Mouse (Mus musculus): ENCODE measurements around the gene Osgin1.

Gene Osgin1

DNA sequence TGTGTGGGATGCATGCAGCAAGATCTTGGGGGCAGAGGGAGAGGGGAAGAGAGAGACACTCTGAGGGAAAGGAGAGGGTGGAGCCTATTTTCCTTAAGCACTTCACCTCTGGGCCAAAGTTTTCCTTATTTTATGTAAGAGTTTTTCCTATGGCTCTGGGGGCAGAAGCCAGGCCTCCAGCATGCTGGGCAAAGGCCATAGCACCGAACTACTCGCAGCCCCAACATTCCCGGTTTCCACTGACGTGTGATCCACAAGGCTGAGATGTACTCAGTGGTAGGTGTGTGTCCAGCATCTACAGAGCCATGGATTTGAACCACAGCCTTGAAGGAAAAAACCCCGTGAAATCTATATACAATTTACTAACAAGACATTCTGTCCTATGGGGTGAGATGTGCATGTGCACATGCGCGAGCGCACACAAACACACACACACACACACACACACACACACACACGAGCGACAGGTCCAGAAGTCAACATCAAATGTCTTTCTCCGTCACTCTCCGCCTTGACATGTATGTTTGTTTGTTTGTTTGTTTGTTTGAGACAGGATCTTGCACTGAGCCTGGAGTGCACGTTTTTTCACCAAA is at the start of gene Osgin1:
Gene Osgin1, plus strand, starts transcription at position 543 of the 593 bp plus-strand sequence.
- no peak for DNase-seq (ENCODE audit: low read depth, low spot score)

DNA sequence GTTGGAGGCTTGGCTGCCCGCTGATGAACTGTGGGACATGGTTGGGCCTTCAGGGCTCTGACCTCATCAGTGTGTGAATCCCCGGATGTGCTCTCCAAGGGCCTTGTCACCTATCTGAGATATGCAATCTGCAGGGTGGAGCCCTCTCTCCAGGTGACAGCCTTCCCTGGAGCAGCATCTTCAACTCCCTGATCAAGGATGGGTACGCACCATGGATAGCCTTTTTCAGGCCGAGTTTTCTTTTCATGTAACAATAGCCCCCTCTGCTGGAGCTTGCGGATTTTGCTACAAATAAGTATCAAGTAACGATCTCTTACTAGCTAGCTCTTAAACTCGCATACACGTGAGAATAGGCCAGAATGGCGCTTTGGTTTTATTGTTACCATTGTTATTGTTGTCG is 49.4 kb upstream of the Osgin1 start:
- no peak for DNase-seq (ENCODE audit: low read depth, low spot score)

DNA sequence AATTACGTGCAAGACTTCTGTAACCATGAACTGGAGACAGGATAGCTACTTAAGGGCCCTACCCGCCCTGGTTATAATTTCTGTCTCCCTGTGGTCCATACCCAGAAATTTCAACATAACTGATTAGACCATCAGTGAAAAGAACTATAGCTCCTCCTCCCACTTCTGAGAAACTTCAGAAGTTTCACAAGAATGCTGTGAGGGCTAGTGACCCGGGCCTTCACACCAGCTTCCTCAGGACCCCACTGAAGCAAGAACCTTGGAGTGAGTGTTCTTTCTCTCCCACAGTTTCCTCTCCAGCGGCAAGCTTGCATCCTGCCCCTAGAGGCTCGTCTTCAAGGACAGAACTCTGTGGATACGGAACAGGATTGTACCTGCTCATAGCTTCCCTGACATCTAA is 48.1 kb upstream of the Osgin1 start:
- DNase-seq (ENCODE audit: low read depth, low spot score) = no peak

DNA sequence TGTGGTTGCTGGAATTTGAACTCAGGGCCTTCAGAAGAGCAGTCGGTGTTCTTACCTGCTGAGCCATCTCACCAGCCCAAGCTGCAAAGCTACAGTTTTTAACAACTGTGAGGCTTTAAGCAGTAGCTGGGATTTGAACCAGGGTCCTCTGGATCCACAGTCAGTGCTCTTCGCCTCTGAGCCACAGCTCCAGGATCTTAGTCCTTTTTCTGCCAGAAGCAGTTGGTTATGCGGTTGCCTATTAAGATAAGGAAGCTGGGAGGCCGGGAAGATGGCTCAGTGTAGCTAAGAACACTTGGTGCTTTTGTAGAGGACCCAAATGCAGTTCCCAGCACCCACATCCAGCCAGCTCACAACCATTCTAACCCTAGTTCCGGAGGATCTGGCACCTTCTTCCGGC is 46.9 kb upstream of the Osgin1 start:
- DNase-seq (ENCODE audit: low read depth, low spot score) = no peak

DNA sequence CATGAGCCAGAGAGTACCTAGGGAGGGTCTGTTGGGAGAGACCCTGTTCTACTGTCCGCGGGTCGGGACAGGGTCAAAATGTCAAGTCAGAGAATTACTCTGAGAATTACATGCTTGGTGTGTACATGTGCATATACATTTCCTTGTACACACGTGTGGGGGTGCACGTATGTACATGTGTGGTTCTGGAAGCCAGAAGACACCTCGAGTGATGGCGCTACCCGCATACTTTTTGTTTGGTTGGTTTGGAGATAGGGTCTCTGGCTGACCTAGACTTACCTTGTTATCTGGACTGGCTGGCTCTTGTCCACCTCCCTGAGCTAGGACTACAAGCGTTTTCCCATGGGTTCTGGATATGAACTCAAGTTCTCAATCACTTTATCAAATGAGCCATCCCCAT is 39.8 kb upstream of the Osgin1 start:
- DNase-seq (ENCODE audit: low read depth, low spot score) = no peak

DNA sequence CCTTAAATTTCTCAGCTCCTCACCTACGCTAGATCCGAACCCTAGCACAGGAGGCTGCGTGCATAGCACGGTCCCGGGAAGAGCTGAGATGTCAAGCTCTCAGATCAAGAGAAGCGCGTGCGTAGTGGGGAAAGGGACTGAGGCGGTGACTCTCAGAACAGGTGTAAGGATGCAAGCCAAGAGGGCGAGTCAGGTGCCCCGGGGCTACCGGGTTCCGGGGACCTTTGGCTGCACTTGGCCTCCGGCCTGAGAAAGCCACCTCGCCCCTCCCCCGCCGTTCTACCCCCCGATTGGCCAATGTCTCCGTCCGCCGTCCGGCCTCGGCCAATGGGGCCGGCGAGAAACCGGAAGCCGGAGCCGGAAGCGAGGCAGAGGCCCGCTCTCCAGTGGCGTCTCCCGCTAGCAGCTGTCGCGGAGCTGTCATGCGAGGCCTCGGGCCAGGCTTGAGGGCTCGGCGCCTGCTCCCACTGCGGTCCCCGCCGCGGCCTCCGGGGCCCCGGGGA is 39.3 kb upstream of the Osgin1 start, which contains the start of gene Mlycd:
Gene Mlycd, plus strand, starts transcription at position 355 of the 503 bp plus-strand sequence.
- peak; percentile 37 for DNase-seq (ENCODE audit: low read depth, low spot score)

DNA sequence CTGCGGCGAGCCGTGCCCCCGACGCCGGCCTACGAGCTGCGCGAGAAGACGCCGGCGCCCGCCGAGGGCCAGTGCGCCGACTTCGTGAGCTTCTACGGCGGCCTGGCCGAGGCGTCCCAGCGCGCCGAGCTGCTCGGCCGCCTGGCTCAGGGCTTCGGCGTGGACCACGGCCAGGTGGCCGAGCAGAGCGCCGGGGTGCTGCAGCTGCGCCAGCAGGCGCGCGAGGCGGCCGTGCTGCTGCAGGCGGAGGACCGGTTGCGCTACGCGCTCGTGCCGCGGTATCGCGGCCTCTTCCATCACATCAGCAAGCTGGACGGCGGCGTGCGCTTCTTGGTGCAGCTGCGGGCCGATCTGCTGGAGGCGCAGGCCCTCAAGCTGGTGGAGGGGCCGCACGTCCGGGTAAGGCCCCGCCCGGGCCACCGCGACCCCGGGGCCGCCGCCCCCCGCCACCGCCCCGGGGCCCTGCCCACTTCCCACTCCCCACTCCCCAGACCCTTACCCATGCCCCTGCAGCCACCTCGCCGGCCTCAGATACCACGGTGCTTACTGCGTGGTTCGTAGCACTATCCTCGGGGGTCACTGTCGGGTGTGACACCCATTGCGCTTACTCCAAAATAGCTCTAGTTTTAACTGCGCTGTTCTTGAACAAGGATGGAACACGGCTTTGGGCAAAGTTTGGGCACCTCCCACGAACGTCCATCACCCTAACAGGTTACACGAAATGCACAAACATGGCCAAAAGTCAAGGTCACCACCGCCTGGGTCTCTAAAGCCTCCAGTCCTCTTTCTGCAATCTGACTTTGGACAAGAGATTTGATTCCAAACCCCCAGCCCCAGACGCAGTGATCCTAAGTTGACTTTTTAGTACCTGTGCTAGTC is 38.6 kb upstream of the Osgin1 start:
- no peak for DNase-seq (ENCODE audit: low read depth, low spot score)

DNA sequence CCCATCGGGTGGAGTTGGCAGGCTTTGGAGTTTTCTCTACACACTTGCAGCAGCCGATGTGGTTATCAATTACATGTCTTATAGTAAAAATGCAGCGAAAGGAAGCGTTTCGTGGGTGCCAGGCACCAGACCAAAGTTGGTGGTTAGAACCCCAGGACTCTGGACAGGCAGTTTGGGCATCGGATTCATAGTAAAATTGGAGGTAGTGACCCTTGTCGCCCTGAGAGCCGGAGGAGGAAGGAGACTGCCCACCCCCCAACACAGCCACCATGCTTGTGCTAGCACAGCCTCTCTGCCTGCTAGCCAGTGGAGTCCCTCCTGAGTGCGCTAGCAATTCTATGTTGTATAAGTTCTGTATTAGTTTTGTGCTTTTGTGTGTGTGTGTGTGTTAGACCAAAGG is 35.4 kb upstream of the Osgin1 start:
- DNase-seq (ENCODE audit: low read depth, low spot score) = no peak

DNA sequence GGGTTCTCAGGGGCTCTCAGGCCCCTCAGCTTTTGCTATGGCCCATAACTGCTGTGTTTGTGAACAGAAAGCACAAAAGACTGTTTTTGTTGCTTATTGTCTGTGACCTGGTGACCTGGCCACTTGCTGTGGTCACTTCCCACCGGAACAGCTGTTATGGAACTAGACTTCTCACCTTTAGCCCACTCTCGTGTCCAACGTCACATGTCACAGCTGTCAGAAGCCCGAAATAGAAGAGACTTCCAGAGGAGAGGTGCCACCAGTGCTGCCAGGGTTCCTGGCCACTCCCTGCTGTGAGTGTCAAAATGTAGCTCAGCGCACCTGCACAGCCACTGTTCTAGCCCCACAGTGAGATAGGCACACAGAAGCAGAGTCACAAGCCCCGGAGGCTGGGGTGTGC is 34.7 kb upstream of the Osgin1 start:
- DNase-seq (ENCODE audit: low read depth, low spot score) = no peak

DNA sequence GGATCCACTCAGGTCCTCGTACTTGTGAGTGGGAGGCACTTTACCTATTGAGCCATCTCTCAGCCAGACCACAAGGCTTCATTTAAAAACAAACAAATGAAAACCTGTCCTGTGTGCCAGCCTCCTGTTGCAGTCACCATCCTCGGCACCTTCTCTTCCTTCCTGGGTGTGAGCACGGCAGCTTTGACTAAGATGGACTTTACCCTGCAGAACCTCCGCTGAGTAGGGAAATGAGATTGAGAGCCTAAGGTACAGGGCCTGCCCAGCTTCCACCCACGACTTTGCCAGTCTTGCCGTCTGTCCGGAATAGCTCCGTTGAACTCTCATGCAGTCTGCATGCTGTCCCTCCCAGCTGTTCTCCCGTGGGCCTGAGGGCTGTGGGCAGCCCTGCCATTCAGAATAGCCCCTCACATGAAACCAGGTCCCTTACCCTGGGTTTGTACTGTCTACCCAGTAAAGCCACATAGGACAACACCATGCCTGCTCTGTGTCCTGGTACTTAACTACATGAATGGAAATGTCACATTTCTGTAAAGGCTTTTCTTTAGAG is 33.7 kb upstream of the Osgin1 start:
- no peak for DNase-seq (ENCODE audit: low read depth, low spot score)

DNA sequence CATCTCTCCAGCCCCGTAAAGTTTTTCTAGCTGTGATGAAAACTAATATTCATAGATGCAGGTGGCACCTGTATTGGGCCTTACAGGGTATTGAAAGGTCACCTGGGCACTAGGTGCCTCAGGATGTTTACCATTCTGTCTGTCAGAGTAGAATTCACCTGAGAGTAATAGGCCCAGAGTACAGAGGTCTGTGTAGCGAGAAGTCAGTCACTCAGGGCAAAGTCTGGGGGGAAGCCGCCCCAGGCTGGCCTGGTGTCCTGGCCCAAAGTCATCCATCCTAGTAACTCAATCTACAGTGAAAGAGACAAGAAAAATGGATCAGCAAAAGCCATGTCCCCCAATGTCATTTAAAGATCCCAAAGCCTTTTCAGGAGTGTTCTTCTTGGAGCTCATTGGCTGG is 33.0 kb upstream of the Osgin1 start:
- no peak for DNase-seq (ENCODE audit: low read depth, low spot score)

DNA sequence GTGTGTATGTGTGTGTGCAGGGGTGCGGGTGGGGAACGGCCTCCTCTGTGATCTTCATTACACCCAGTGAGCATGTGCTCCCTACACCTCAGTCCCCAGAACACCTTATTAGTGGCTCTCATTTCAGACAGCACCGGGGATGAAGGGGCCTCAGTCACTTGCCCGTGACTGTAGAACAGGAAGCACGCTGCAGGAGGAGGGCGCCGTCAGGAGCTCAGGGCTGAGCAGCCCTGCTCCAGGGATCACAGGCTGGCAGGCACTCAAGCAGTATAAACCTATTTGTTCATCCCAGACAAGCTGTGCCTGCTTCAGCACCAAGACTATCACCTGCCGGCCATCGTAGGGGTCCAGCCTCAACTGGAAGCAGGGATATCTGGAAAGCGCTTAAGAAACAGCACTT is 30.0 kb upstream of the Osgin1 start:
- DNase-seq (ENCODE audit: low read depth, low spot score) = no peak

DNA sequence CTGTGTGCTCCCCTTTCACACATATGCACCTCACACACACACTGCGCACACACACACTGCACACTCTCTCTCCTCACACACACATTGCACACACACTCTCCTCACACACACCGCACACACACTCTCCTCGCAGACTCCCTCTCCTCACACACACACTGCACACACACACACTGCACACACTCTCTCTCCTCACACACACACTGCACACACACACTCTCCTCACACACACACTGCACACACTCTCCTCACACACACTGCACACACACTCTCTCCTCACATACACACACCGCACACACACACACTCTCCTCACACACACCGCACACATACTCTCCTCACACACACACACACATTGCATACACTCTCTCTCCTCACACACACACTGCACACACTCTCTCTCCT is 29.3 kb upstream of the Osgin1 start:
- no peak for DNase-seq (ENCODE audit: low read depth, low spot score)

DNA sequence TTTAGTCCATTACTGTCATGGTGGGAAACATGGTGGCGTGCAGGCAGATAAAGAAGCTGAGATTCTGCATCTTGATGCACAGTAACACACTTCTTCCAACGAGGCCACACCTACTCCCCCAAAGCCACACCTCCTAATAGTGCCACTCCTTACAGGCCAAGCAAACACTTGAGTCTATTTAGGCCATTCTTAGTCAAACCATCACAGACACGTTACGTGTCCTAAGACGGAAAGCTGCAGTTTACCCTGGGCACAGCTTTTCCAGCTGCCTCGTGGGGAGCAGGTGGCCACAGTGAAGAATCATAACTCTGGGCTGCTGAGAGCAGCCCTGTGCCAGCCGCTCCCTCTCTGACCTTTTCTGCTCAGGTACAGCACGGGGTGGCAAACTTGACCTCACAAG is 25.6 kb upstream of the Osgin1 start:
- DNase-seq (ENCODE audit: low read depth, low spot score) = no peak

DNA sequence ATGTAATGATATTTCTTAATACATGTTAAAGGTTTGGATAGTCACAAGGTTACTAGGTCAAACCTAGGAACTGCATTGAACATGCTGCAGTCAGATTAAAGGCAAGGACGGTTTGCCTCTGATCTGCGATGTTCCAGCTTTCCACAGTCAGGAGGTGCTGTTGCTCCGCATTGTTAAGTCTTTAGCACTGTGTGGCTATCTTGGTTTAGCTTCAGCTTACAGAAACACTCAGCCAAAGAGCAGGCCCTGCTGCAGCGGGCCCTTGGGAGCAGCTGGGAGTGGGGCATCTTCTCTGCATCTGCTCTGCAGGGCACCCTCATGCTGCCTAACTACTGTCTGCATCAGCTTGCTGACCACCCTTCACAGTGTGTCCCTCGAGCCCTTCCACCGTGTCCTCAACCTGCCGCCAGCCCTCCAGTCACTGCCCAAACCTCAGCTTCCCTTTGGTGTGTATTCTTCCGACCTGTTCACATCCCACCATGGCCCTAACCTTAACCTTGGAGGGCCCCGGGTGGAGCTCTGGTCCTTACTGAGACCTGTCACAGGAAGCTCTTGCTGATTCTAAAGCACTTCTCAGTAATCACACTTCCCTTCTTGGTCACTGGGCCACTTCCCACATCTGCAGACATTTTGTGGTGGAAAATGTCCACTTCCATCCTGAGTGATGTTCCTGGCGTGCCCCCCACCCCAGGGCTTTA is 21.7 kb upstream of the Osgin1 start:
- DNase-seq (ENCODE audit: low read depth, low spot score) = no peak

DNA sequence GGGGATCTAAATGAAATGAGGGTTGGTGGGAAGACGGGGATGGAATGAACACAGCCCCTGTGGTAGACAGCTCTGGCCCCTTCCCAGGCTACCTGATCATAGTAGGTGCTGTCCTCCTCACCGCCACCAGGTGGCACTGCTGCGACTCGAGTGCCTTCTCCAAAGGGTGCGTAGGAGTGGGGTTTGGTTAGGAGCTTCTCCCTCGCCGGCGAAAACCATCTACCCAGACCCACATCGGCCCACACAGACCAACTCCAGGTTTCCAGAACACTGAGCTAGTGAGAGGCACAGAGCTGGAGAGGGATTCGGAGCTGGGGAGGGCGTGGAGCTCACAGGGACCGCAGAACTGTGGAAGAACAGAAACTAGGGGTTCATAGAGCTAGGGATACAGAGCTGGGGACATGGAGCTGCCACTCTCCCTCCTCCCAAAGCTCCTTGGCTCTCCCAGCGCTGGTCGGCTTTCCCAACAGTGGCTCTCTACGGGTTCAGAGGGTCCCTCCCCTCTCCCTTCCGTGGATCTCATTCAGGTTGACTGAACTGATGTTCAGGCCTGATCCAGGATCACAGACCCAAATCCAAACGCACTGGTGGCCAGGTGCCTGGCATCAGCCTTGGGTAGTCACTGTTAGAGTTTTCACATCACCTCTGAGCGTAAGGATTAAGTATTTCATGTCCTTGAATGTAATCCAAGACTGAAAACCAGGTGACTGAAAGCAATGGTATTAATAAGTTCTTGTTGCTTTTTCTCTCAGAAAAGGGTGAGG is 21.0 kb upstream of the Osgin1 start:
- DNase-seq (ENCODE audit: low read depth, low spot score) = peak; percentile 37

DNA sequence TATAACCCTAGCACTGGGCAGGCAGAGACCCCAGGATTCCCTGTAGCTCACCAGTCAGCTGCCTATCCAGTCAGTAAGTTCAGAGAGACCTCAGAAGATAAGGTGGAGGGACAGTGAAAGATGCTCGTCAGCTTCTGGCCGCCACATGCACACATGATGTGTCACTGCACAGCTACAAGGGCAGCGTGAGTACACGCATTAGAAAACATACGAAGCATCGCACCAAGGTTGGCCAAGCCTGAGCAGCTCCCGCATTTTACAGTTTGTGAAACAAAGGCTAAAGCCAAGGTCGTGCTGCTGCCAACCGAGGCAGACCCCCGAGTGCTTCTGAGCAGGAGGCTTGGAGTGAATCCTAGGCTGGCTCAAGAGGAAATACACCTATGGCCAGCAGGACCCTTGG is 20.3 kb upstream of the Osgin1 start:
- no peak for DNase-seq (ENCODE audit: low read depth, low spot score)

DNA sequence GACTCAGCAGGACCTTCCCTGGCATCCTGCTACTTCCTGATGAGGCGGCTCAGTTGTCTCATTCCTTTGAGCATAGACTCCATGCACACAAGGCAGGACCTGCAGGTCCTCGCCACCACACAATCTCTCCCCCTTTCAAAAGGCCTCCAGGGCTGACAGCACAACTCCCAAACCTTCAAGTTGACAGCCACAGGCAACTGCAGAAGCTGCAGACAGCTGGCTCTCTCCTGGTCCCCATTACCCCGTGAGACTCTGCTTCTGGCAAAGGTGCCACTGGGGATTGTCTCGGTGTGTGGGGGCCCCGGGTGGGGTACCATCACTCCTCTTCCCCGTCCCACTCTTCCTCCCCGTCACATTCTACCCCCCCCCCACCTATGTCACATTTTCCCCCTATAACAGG is 13.6 kb upstream of the Osgin1 start:
- DNase-seq (ENCODE audit: low read depth, low spot score) = no peak

DNA sequence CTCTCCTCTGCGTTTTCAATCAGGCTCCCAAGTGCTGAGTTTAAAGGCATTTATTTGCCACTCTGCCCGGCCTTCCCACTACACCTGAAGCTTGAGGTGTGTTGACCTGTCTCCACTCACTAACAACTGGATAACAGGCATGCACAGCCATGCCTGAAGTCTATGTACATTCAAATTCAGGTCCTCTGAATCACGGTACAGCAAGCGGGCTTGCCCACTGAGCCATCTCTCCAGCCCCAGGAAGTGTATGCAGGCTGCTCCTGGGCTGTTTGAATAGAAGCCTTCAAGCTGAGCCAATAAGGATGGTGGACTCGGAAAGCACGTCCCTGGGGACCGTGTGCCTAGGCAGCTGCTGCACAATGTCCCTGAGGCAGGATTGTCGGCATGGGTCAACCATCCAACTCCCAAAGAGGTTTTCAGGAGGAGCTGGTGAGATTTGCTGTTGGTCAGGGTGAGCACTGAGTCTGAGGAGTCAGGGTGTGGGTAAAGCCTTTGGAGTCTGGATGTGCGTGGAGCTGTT is 12.3 kb upstream of the Osgin1 start:
- no peak for DNase-seq (ENCODE audit: low read depth, low spot score)

DNA sequence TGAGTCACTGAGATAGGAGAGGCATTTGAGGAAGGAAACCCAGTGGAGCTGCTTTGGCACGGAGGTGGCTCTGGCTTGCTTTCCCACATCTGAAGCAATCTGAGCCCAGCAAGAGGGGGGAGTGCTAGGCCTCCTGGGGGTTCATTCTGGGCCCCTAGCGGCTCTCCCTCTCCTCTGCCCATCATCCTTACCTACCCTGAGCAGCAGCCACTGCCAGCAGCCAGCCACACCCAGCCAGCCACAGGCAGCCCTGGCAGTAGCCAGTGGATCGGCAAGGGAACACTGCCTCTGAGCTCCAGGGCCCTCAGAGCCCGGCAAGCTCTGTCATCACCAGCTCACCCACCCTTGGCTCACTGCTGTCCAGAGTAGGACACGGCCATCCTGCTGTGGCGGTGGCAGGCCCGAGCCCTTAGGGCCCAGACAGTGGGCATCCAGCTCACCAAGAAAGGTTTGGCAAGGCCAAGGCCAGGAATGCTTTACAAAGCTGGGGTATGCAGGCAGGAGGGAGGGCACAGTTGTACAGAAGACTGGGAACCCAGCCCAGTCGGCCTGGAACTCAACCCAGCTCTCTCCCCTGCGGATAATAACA is 11.7 kb upstream of the Osgin1 start:
- DNase-seq (ENCODE audit: low read depth, low spot score) = no peak

DNA sequence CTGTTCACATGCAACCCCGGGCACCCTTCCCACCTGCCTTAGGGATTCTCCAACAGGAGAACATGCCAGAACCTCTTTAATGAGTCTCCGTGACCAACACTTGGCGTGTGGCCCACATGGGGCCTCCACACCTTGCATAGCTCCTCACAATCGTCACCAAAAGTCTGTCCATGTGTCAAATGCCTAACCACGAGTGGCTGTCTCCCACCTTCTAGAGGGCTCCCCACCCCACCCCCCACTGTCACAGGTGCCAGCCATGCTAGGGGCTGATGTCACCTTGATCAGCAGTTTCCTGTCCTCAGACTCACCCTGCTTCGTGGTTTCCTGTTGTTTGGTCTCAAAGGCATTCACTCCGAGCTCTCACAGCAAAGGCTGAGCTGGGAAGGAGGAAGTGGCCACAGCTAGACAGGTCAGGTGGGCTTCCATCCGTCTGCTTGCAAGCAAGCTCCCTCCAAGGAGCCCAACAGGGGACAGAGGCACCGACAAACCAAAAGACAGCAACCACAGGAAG is 10.2 kb upstream of the Osgin1 start:
- DNase-seq (ENCODE audit: low read depth, low spot score) = no peak

Data from c-Kit-negative CD71-positive TER-119-positive erythroid progenitor cells, embryonic 14.5 days (primary cell).